Mouse (Mus musculus) cerebellum, adult 11-12 months (tissue): Measurements from ENCODE around the gene Tmem233.
A peak's percentile ranks its signal among the peaks of the same experiment; 100 is the strongest.

Experiments used
- DNase-seq: peaks from one replicate; pipeline ENCODE4 v3.0.0; 2022

Tmem233 gene

GRCm38 (mm10) chr5:116003154-116003553 is 79.9 kb downstream of the Tmem233 start:
- no peak for DNase-seq

GRCm38 (mm10) chr5:115997376-115997775 is 85.7 kb downstream of the Tmem233 start:
- no peak for DNase-seq

- DNase-seq = peak; percentile 39
Measured at GRCm38 (mm10) chr5:115994101-115994500, 88.9 kb downstream of the Tmem233 start.

- DNase-seq = no peak
Measured at GRCm38 (mm10) chr5:115991717-115992116, 91.3 kb downstream of the Tmem233 start.
